Mouse (Mus musculus): ENCODE results near the gene Adk.

GRCm38 (mm10) chr14:21101562-21101961, 49.2 kb downstream of the Adk start:
- TF ChIP-seq CTCF (IDR thresholded peaks at IDR 0.05; ENCODE audit: control insufficient read depth, insufficient read depth, low read length) (no peak), POLR2A (IDR thresholded peaks at IDR 0.05; ENCODE audit: borderline replicate concordance, control insufficient read depth, low read depth, low read length) (no peak)
